Mouse (Mus musculus): ENCODE data around the gene Hnrnpll. TPM values are rescaled to one million over a fixed set of nuclear protein-coding genes. Genes with fewer than 3 reads are reported as not detected.

Gene Hnrnpll
- 83.4 and 85.8 TPM in 2 replicates for polyA plus RNA-seq (2016; fragmentation: Nextera tagmentation; extraction: Ambion mirVana)

DNA sequence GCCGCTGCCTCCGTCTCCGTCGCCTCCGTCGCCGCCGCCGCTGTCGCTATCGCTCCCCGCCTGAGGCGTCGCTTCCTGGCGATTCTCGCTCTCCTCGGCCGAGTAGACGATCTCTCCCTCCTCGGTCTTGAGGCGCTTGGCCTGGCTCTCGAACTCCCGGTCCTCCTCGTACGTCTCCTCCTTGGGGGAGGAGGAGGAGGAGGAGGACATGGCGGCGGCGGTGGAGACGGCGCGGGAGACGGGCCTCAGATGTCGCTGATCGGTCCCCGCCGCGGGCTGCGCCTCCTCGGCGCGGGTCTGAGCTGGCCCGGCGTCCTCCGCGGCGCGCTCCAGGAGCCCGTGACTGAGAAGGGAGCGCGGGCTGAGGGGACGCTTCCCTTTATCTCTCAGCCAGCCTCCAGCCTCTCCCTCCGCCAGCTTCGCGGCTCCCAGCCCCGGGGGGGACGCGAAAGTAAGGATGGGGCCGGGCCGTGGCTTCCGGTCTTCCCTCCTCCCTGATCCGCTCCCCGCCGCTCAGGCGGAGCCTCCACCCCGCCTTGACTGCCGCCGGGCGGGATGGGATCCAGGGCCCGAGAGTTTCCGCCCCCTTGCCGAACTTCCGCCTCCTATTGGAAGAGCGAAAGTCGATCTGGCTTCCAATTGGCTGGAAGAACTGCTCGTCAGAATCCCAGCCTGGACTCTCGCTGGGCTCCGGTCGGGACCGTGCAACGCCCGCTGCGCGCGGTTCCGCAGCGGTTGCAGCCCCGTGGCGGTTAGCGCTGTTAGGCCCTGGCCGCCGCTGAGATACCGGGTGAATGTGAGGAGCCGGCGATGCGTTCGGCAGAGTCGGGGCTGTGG lies at the start of gene Hnrnpll:
Hnrnpll (minus strand) TSS at position 552 of the 837 bp plus-strand sequence.
- no peaks in the 10 kb centered on the region for H3K27me3 ChIP-seq (replicated peaks; ENCODE audit: low read depth, poor library complexity, severe bottlenecking)
- peaks cover 15% of the 10 kb centered on the region for H3K36me3 ChIP-seq (replicated peaks)
- H3K4me1 ChIP-seq: peaks cover 28% of the 10 kb centered on the region
- H3K27ac ChIP-seq (replicated peaks): peak within 1 kb of the TSS; percentile 99
- H3K9me3 ChIP-seq: no peaks in the 10 kb centered on the region
- peak; percentile 98 for DNase-seq (ENCODE audit: low spot score)
- H3K4me3 ChIP-seq: peak within 1 kb of the TSS; percentile 83
- WGBS: under 1% methylated on average over 97 of the region's 97 CpGs

DNA sequence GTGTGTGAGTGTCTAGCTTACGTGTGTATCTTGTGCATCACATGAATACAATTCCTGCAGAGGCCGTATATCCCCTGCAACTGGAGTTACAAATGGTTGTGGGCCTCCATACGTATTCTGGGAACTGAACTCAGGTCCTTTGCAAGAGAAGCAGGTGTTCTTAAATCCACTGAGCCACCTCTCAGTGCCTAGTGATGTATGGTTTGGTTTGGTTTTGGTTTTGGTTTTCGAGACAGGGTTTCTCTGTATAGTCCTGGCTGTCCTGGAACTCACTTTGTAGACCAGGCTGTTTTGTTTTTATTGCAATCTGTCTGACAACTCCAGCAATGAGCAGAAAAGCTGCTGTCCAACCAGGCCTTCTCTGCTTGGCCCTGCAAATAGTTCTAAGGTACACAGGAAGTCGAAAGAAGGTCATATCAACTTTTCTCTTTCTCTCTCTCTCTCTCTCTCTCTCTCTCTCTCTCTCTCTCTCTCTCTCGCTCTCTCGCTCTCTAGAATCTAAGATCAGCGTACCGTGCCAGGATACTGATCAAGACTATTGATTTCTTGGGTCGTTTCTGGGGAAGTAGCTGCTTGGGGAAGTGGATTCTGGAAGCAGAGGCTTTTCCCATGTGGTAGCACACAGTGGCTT lies 43.3 kb upstream of the Hnrnpll start:
- no peaks in the 10 kb centered on the region for H3K27me3 ChIP-seq (replicated peaks; ENCODE audit: low read depth, poor library complexity, severe bottlenecking)
- H3K4me1 ChIP-seq: no peaks in the 10 kb centered on the region
- no peak overlapping the region for H3K4me3 ChIP-seq
- no peak overlapping the region for H3K27ac ChIP-seq (replicated peaks)
- 0 out of 2 replicates have a peak, but pooled peaks cover 4% of the 10 kb centered on the region for H3K9me3 ChIP-seq
- H3K36me3 ChIP-seq (replicated peaks): no peaks in the 10 kb centered on the region
- no peak for DNase-seq (ENCODE audit: low spot score)
- 84% methylated on average over 10 of the region's 10 CpGs for whole genome bisulfite sequencing

DNA sequence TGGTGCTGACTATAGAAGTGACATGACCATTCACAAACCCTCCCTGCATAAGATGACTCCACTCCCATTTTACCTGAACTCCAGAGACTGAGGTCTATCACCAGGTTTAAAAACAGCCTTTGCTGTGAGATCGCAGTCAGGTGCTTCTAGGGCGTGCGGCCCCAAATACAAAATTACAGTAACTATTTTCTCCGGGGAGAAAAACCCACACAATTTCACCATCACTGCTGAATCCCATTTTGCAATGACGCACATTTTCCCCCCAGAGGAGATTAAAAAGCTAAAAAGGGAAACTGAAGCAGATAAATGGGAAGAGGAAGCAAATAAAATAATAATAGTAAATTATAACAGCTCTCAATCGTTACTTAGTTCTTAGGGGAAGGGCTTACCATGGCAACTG lies 37.7 kb upstream of the Hnrnpll start:
- no peak for DNase-seq (ENCODE audit: low spot score)
- Histone ChIP-seq H3K4me1 (peaks cover 15% of the 10 kb centered on the region), H3K27me3 (replicated peaks; ENCODE audit: low read depth, poor library complexity, severe bottlenecking) (peaks cover 4% of the 10 kb centered on the region; the same call in 1 of the 2 replicates), H3K9me3 (no peaks in the 10 kb centered on the region), H3K27ac (replicated peaks) (no peak overlapping the region), H3K36me3 (replicated peaks) (no peaks in the 10 kb centered on the region), H3K4me3 (no peak overlapping the region)
- WGBS: 87% methylated on average over 6 of the region's 6 CpGs

DNA sequence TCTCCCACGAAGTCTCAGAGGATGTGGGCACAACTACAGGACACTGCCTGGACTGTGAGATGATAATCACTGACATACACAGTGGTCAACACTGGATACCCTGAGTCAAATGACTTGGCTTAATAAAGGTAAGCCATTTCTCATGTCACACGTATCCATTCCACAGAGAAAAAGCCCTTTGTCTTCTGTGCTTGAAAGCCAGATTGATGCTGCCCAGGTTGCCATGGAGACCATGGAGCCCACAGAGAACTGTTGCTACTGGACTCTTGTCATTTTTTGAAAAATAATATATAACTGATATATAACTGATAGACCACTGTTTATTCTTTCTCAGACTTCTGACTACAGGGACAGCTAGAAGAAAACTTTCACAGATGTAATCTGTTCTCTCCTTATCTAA lies 35.1 kb upstream of the Hnrnpll start:
- 56% methylated on average over 2 of the region's 2 CpGs for WGBS
- Histone ChIP-seq H3K27ac (replicated peaks) (no peak overlapping the region), H3K27me3 (replicated peaks; ENCODE audit: low read depth, poor library complexity, severe bottlenecking) (peaks cover 4% of the 10 kb centered on the region; the same call in 1 of the 2 replicates), H3K4me1 (peaks cover 15% of the 10 kb centered on the region), H3K4me3 (no peak overlapping the region), H3K36me3 (replicated peaks) (no peaks in the 10 kb centered on the region), H3K9me3 (no peaks in the 10 kb centered on the region)
- DNase-seq (ENCODE audit: low spot score): no peak

DNA sequence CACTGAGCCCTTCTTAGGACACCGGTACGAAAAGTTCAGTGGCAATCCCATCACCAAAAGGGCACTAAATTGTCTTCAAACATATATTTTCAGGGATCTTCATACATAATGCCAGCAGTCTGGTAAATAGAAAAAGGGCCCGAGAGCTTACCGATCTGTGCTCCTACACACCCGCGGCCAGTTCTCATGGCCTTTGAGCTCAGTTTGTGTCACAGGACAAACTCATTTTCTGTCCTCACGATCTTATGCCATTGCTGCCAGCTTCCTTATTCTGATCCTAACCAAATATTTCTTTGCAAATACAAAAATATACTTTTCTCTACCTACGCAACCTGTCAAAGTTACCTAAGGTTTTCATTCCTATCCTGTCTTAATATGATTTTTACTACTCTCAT lies 34.6 kb upstream of the Hnrnpll start:
- no peak overlapping the region for H3K27ac ChIP-seq (replicated peaks)

DNA sequence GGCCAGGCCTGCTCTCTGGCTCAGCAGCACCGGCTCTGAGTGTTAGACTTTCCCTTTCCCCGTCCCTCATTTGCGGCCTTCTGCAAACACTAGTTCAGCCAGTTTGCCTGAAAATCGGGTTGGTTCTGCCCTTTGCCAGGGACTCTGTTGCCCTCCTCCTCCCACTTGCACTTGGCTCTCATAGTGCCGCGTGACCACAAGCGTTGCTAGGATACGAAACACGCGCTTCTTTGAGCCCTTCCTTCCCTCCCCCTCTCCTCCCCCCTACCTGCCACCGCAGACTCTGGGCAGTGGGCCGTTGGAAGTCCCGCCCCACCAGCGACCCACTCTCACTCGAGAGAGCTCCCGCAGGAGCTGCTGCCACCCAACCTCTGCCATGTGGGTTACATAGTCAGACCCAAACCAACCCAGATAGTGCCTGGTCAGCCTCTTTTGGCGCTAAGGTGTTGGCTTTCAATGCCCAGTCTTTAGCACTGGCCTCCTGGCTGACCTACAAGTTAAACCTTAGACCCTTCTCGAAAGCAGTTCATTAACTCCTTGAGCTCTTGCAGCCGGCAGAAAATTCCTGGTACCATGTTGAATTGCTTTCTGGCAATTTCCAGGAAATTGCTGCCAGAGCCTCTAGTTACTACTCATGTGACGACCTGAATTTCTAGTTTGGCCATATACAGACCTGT lies 34.0 kb upstream of the Hnrnpll start:
- peak overlapping the region; percentile 41 for H3K27ac ChIP-seq (replicated peaks)
- peak; percentile 71 for DNase-seq (ENCODE audit: low spot score)
- peak overlapping the region; percentile 38 for H3K4me3 ChIP-seq
- no peaks in the 10 kb centered on the region for H3K9me3 ChIP-seq
- WGBS: 18% methylated on average over 20 of the region's 20 CpGs
- H3K36me3 ChIP-seq (replicated peaks): no peaks in the 10 kb centered on the region
- peaks cover 4% of the 10 kb centered on the region; the same call in 1 of the 2 replicates for H3K27me3 ChIP-seq (replicated peaks; ENCODE audit: low read depth, poor library complexity, severe bottlenecking)
- peaks cover 15% of the 10 kb centered on the region for H3K4me1 ChIP-seq

More for the DNA sequence above, 34.6 kb upstream of the Hnrnpll start:
- Histone ChIP-seq H3K9me3 (no peaks in the 10 kb centered on the region), H3K36me3 (replicated peaks) (no peaks in the 10 kb centered on the region), H3K4me3 (no peak overlapping the region), H3K4me1 (peaks cover 15% of the 10 kb centered on the region), H3K27me3 (replicated peaks; ENCODE audit: low read depth, poor library complexity, severe bottlenecking) (peaks cover 4% of the 10 kb centered on the region; the same call in 1 of the 2 replicates)
- DNase-seq (ENCODE audit: low spot score): no peak
- WGBS: 87% methylated on average over 8 of the region's 8 CpGs

DNA sequence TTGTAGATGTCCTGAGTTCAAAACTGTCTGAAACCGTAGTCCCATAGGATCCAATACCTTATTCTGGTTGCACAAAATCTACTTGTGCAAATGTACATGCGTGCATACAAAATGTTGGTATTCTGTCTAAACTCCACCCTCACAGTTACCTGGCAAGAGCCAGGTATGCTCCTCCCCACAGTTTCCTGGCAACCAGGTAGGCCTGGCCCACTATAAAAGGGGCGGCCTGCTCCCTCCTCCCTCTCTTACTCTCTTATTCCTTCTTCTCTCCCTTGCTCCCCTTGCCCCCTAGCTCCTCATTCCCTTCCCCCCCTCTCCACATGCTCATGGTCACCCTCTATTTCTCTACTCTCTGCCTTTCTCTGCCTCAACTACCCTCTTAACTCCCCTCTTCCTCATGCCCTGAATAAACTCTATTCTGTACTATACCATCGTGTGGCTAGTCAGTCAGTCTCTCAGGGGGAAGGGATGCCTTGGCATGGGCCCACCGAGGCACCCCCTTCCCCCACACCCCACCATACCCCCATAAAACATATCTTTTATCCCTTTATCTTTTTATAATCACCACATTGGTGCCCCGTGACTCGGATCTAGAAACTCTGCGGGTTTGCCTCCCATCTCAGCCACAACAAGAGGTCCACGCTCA lies 33.2 kb upstream of the Hnrnpll start:
- Histone ChIP-seq H3K9me3 (no peaks in the 10 kb centered on the region), H3K4me3 (peak overlapping the region; percentile 38), H3K36me3 (replicated peaks) (no peaks in the 10 kb centered on the region), H3K27me3 (replicated peaks; ENCODE audit: low read depth, poor library complexity, severe bottlenecking) (peaks cover 4% of the 10 kb centered on the region; the same call in 1 of the 2 replicates), H3K4me1 (peaks cover 15% of the 10 kb centered on the region), H3K27ac (replicated peaks) (peak overlapping the region; percentile 41)
- no peak for DNase-seq (ENCODE audit: low spot score)
- WGBS: 88% methylated on average over 9 of the region's 9 CpGs

DNA sequence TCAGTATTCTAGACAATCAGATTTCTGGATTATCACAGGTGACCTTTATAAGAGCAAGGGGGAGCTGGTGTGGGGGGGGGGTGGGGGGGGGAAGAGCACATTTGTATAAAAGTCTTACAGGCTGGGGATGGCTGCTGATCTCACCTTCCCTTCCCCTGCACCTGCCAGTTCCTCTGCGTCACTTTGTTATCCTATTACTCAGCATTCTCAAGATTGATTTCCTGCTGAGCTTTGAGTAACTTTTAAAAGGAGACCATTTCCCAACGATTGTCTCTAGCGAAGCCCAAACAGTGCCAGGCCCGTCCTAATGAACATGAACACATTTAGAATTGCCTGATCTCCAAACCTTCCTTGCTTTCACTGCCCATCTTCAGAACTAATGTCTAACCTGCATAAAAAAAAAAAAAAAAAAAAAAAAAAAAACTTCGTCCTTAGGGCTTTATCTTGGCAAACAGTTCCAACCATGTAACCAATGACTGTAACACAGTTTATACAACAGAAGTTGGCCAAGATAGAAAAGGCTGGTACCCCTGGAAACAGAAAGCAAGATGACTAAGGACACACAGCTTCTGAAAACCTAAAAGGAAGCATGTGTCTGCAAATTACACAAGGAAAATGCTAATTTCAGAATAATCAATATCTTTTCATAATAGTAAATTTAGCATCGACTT lies 29.9 kb upstream of the Hnrnpll start:
- Histone ChIP-seq H3K27ac (replicated peaks) (no peak overlapping the region), H3K4me3 (no peak overlapping the region), H3K36me3 (replicated peaks) (no peaks in the 10 kb centered on the region), H3K4me1 (peaks cover 15% of the 10 kb centered on the region), H3K27me3 (replicated peaks; ENCODE audit: low read depth, poor library complexity, severe bottlenecking) (peaks cover 4% of the 10 kb centered on the region; the same call in 1 of the 2 replicates), H3K9me3 (no peaks in the 10 kb centered on the region)
- DNase-seq (ENCODE audit: low spot score): no peak
- 50% methylated on average over 6 of the region's 6 CpGs for WGBS

DNA sequence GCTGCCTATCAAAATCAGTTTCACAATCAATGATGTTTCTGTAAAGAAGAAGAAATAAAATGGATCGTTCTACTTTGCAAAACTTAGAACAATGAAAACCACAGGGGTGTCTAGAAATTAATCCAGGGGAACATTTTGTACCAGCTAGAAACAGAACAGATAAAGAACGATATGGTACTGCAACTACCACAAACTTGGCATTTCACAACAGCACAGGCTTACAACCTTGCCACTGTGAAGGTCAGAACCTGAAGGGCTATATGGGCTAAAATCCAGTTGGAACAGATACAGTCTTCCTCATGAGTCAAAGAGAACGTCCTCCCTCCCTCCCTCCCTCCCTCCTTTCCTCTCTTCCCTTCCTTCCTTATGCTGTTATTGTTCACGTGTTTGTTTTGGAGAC lies 28.4 kb upstream of the Hnrnpll start:
- no peaks in the 10 kb centered on the region for H3K36me3 ChIP-seq (replicated peaks)
- H3K9me3 ChIP-seq: no peaks in the 10 kb centered on the region
- H3K27ac ChIP-seq (replicated peaks): no peak overlapping the region
- H3K4me3 ChIP-seq: no peak overlapping the region
- 79% methylated on average over 4 of the region's 4 CpGs for WGBS
- H3K27me3 ChIP-seq (replicated peaks; ENCODE audit: low read depth, poor library complexity, severe bottlenecking): peaks cover 4% of the 10 kb centered on the region; the same call in 1 of the 2 replicates
- no peak for DNase-seq (ENCODE audit: low spot score)
- peaks cover 4% of the 10 kb centered on the region for H3K4me1 ChIP-seq

DNA sequence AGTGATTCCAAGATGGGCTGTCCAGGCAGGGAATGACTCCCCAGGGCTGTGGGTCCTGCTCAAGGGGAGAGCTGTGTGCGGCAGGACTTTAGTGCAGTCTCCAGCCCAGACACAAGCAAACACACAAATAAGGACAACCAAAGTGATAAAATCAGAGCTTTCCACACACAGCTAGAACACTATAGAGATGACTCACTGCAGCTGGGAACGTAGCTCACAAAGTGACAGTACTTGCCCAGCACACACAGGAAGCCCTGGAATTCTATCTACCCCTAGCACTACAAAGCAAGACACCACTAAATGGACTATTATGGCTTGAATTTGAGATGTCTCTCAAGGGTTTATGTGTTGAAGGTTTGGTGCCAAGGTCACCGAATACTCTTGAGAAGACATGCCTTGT lies 26.0 kb upstream of the Hnrnpll start:
- Histone ChIP-seq H3K36me3 (replicated peaks) (no peaks in the 10 kb centered on the region), H3K27me3 (replicated peaks; ENCODE audit: low read depth, poor library complexity, severe bottlenecking) (no peaks in the 10 kb centered on the region), H3K9me3 (no peaks in the 10 kb centered on the region), H3K4me1 (no peaks in the 10 kb centered on the region), H3K4me3 (no peak overlapping the region), H3K27ac (replicated peaks) (no peak overlapping the region)
- WGBS: 89% methylated on average over 3 of the region's 3 CpGs
- DNase-seq (ENCODE audit: low spot score): no peak

DNA sequence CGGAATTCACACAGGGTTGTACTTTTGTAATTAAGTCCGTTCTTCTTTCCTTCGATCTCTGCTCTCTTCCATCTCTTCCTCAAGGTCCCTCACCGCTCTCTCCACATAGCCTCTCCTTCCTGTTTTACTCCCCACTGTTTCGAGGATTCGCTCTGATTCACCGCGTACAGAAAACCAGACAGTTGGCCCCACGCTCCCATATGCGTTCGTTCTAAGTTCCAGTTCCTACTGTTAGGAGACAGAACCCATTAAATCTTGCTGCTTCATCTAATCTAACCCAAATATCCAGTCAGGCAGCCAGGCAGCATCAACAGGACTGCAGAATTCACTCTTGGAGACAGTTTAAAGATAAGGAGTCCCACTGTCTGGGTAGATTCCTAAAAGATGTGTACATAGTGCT lies 24.5 kb upstream of the Hnrnpll start:
- Histone ChIP-seq H3K4me1 (no peaks in the 10 kb centered on the region), H3K4me3 (no peak overlapping the region), H3K9me3 (no peaks in the 10 kb centered on the region), H3K36me3 (replicated peaks) (no peaks in the 10 kb centered on the region), H3K27ac (replicated peaks) (no peak overlapping the region), H3K27me3 (replicated peaks; ENCODE audit: low read depth, poor library complexity, severe bottlenecking) (no peaks in the 10 kb centered on the region)
- WGBS: 92% methylated on average over 11 of the region's 11 CpGs
- no peak for DNase-seq (ENCODE audit: low spot score)

DNA sequence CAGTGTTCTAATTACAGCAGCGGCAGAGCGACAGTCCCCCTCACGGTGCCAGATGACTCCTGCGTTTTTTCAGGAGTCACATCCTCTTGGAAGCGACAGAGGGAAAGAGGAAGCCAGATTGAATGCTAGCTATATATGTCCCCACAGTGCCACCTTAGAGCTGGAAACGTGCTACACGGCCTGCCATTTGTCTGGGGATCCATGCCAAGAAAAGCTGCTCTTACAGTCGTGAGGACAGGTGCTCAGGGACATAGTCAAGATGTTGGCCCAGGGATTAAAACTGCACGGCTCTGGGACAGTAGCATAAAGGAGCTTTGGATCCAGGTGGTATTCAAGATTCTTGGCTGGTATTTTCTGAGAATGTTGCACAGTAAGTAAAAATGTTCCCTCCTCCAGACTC lies 22.3 kb upstream of the Hnrnpll start:
- no peak for DNase-seq (ENCODE audit: low spot score)
- whole genome bisulfite sequencing: 84% methylated on average over 9 of the region's 9 CpGs
- no peak overlapping the region for H3K4me3 ChIP-seq
- no peaks in the 10 kb centered on the region for H3K4me1 ChIP-seq
- no peak overlapping the region for H3K27ac ChIP-seq (replicated peaks)
- H3K36me3 ChIP-seq (replicated peaks): no peaks in the 10 kb centered on the region
- H3K27me3 ChIP-seq (replicated peaks; ENCODE audit: low read depth, poor library complexity, severe bottlenecking): no peaks in the 10 kb centered on the region
- H3K9me3 ChIP-seq: no peaks in the 10 kb centered on the region

All from embryonic facial prominence, embryonic 10.5 days (tissue).